Mouse (Mus musculus) hindbrain, embryonic 15.5 days (tissue): ENCODE data around the gene Dusp8. TPM values are rescaled to one million over a fixed set of nuclear protein-coding genes. Genes with fewer than 3 reads are reported as not detected.
A peak's percentile ranks its signal among the peaks of the same experiment; 100 is the strongest.

Experiments
- ATAC-seq: fragments of 200-750 bp; cut with Nextera tagmentation; 2 replicates; pipeline ENCODE4 v1.8.0; 2017; ENCODE audit warnings: low read depth, moderate number of reproducible peaks, moderate TSS enrichment; ENCODE audit not compliant: low FRiP score
- H3K27ac ChIP-seq: fragments of 300-500 bp; sonication (generic); replicated peaks from 2 replicates; pipeline ENCODE4 v1.5.1; 2015; ENCODE audit warnings: mild to moderate bottlenecking, inconsistent platforms
- H3K27me3 ChIP-seq: fragments of 300-500 bp; sonication (generic); 2 replicates; pipeline ENCODE4 v1.6.1; 2015; ENCODE audit warnings: control low read depth, inconsistent platforms
- H3K36me3 ChIP-seq: fragments of 300-500 bp; sonication (generic); 2 replicates; pipeline ENCODE4 v1.6.1; 2015; ENCODE audit warnings: control low read depth, inconsistent platforms
- H3K4me1 ChIP-seq: fragments of 300-500 bp; sonication (generic); replicated peaks from 2 replicates; pipeline ENCODE4 v1.6.1; 2015; ENCODE audit warnings: control low read depth, inconsistent platforms
- H3K4me2 ChIP-seq: fragments of 300-500 bp; sonication (generic); 2 replicates; pipeline ENCODE4 v1.6.1; 2015; ENCODE audit warnings: moderate library complexity, mild to moderate bottlenecking, inconsistent platforms
- H3K4me3 ChIP-seq: fragments of 300-500 bp; sonication (generic); 2 replicates; pipeline ENCODE4 v1.5.1; 2015; ENCODE audit warnings: mild to moderate bottlenecking, inconsistent platforms
- H3K9ac ChIP-seq: fragments of 300-500 bp; sonication (generic); 2 replicates; pipeline ENCODE4 v1.6.1; 2015; ENCODE audit warnings: inconsistent platforms
- H3K9me3 ChIP-seq: fragments of 300-500 bp; sonication (generic); 2 replicates; pipeline ENCODE4 v1.6.1; 2016; ENCODE audit warnings: control low read depth, inconsistent platforms
- WGBS: fragments of 180-500 bp; shearing (Covaris S2); methylation state at CpG from one replicate; pipeline ENCODE4 v1.1.7; 2015; 5-methylcytosine and 5-hydroxymethylcytosine counted together
- polyA plus RNA-seq: library from polyadenylated mRNA; unstranded; fragments of >200 nt; fragmentation: Nextera tagmentation; extraction: Ambion mirVana; gene quantifications from 2 replicates; pipeline ENCODE4 v1.2.1, GENCODE M21; 2015

The Dusp8 gene
- polyA plus RNA-seq, 1 experiment from 2014 or later, result 134 TPM

- Histone ChIP-seq H3K27me3 (0 out of 2 replicates have a peak, but pooled peaks cover 4% of the 10 kb centered on the region), H3K4me2 (peak within 1 kb of the TSS; percentile 88), H3K4me1 (peaks cover 25% of the 10 kb centered on the region), H3K4me3 (peak within 1 kb of the TSS; percentile 98), H3K36me3 (no peaks in the 10 kb centered on the region), H3K9ac (peak within 1 kb of the TSS; percentile 85), H3K27ac (peak within 1 kb of the TSS; percentile 83), H3K9me3 (no peaks in the 10 kb centered on the region)
- ATAC-seq, result peak; percentile 95
- WGBS, result under 1% methylated on average over 49 of the region's 49 CpGs
Measured at GRCm38 (mm10) chr7:142060931-142061565, 34.6 kb downstream of the Dusp8 start, which contains the start of gene Mob2. Gene Mob2 (minus strand): TSS chr7:142061065.

DNA sequence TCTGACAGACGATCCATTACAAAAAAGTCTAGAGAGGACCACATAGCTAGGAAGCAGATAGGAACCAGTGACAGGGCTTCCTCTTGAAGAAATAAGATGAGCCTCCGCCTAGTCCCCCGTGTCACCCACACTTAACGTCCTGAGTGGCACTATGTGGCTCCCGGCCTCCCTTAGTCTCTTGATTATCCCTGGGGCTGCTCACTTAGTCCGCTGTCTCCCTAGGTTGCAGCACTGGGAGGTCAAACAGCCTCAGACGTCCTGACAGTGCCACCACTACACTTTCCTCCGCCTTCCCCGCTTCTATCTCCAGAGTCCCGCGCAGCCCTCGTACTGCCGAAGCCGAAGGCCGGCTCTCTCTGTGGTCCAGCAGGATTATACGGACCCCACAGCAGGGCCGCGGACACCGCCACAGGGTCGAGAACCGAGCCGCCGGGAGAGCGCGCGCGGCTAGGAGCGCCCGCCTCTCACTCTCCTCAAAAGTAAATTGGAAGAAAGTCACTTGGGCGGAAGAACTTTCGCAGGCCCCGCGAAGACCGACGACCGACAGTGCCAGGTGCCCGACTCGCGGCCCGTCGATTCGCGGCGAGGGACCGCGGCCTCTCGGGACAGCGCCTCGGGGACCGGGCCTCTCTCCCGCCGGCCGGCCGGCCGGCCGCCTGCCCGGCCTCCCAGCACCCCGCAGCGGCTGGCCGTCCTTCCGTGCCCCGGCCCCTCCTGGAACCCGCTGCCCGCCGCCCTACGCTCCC, 35.3 kb downstream of the Dusp8 start:
- peak overlapping the region; percentile 98 for H3K4me3 ChIP-seq
- ATAC-seq, result peak; percentile 27
- peak overlapping the region; percentile 85 for H3K9ac ChIP-seq
- no peaks in the 10 kb centered on the region for H3K9me3 ChIP-seq
- 2% methylated on average over 41 of the region's 66 CpGs for WGBS
- H3K27me3 ChIP-seq, result 0 out of 2 replicates have a peak, but pooled peaks cover 4% of the 10 kb centered on the region
- peak overlapping the region; percentile 88 for H3K4me2 ChIP-seq
- peak overlapping the region; percentile 83 for H3K27ac ChIP-seq
- H3K4me1 ChIP-seq, result peaks cover 25% of the 10 kb centered on the region
- no peaks in the 10 kb centered on the region for H3K36me3 ChIP-seq

GRCm38 (mm10) chr7:142059024-142059423, 36.6 kb downstream of the Dusp8 start:
- H3K4me3 ChIP-seq, result no peak overlapping the region
- H3K4me2 ChIP-seq, result no peak overlapping the region
- H3K9me3 ChIP-seq, result no peaks in the 10 kb centered on the region
- H3K9ac ChIP-seq, result no peak overlapping the region
- H3K36me3 ChIP-seq, result no peaks in the 10 kb centered on the region
- no peak for ATAC-seq
- no peaks in the 10 kb centered on the region for H3K27me3 ChIP-seq
- H3K4me1 ChIP-seq, result peaks cover 25% of the 10 kb centered on the region
- no peak overlapping the region for H3K27ac ChIP-seq
- WGBS, result 69% methylated on average over 2 of the region's 2 CpGs

GRCm38 (mm10) chr7:142057121-142057520, 38.5 kb downstream of the Dusp8 start:
- H3K4me3 ChIP-seq, result no peak overlapping the region
- H3K4me2 ChIP-seq, result no peak overlapping the region
- H3K9me3 ChIP-seq, result no peaks in the 10 kb centered on the region
- no peaks in the 10 kb centered on the region for H3K27me3 ChIP-seq
- H3K36me3 ChIP-seq, result no peaks in the 10 kb centered on the region
- no peak overlapping the region for H3K27ac ChIP-seq
- H3K4me1 ChIP-seq, result peaks cover 25% of the 10 kb centered on the region
- ATAC-seq, result no peak
- no peak overlapping the region for H3K9ac ChIP-seq
- WGBS, result 97% methylated on average over 1 of the region's 1 CpGs

DNA sequence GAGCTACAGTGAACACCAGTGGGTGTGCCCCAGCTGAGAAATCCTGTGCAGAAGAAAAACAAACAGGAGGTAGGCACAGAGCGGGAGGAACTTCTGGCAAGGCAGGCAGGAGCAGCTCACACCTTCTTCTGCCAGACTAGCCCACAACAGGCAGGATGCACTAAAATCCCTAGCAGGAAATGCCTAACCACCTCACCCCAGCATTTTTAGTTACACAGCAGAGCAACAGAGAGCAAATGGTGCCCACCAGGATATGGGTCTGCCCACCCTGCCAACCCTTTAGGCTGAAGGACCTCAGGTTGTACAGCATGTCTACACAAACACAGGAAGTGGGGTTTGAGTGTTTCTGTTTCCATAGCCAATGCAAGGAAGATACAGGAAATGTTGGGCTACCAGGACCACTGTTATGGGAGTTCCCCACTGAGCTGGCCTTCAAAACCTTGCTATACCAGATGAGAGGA, 39.0 kb downstream of the Dusp8 start:
- Histone ChIP-seq H3K36me3 (no peaks in the 10 kb centered on the region), H3K27ac (no peak overlapping the region), H3K4me2 (no peak overlapping the region), H3K27me3 (no peaks in the 10 kb centered on the region), H3K4me1 (peaks cover 24% of the 10 kb centered on the region), H3K4me3 (no peak overlapping the region), H3K9ac (no peak overlapping the region), H3K9me3 (no peaks in the 10 kb centered on the region)
- no peak for ATAC-seq
- 81% methylated on average over 1 of the region's 1 CpGs for WGBS

GRCm38 (mm10) chr7:142055431-142055830, 40.2 kb downstream of the Dusp8 start:
- H3K4me1 ChIP-seq, result peaks cover 19% of the 10 kb centered on the region
- no peak overlapping the region for H3K4me3 ChIP-seq
- H3K4me2 ChIP-seq, result no peak overlapping the region
- 89% methylated on average over 3 of the region's 3 CpGs for WGBS
- ATAC-seq, result no peak
- H3K27me3 ChIP-seq, result no peaks in the 10 kb centered on the region
- no peaks in the 10 kb centered on the region for H3K9me3 ChIP-seq
- H3K27ac ChIP-seq, result no peak overlapping the region
- H3K9ac ChIP-seq, result no peak overlapping the region
- no peaks in the 10 kb centered on the region for H3K36me3 ChIP-seq

- no peak overlapping the region for H3K27ac ChIP-seq
- H3K4me3 ChIP-seq, result no peak overlapping the region
- no peak overlapping the region for H3K4me2 ChIP-seq
- H3K4me1 ChIP-seq, result no peaks in the 10 kb centered on the region
- H3K27me3 ChIP-seq, result no peaks in the 10 kb centered on the region
- H3K36me3 ChIP-seq, result no peaks in the 10 kb centered on the region
- H3K9me3 ChIP-seq, result no peaks in the 10 kb centered on the region
- no peak for ATAC-seq
- H3K9ac ChIP-seq, result no peak overlapping the region
Measured at GRCm38 (mm10) chr7:142050536-142050935, 45.1 kb downstream of the Dusp8 start.

GRCm38 (mm10) chr7:142045932-142046331, 49.7 kb downstream of the Dusp8 start:
- no peak for ATAC-seq
- Histone ChIP-seq H3K9ac (no peak overlapping the region), H3K4me1 (no peaks in the 10 kb centered on the region), H3K4me2 (no peak overlapping the region), H3K27me3 (no peaks in the 10 kb centered on the region), H3K4me3 (no peak overlapping the region), H3K27ac (no peak overlapping the region), H3K36me3 (no peaks in the 10 kb centered on the region), H3K9me3 (no peaks in the 10 kb centered on the region)
- 88% methylated on average over 1 of the region's 1 CpGs for WGBS

DNA sequence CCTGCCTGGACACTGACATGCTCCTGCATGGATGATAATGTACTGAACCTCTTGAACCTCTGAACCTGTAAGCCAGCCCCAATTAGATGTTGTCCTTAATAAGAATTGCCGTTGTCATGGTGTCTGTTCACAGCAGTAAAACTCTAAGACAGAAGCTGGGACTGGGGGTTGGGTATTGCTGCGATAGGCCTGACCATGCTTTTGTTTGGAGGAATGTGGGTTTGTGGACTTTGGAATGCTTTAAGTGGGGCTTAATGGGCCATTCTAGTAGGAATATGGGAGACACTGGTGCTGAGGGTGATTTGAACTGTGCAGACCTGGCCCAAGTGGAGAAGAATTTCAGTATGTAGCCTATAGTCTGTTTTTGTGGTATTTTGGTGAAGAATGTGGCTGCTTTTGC, 50.3 kb downstream of the Dusp8 start:
- Histone ChIP-seq H3K27ac (no peak overlapping the region), H3K36me3 (no peaks in the 10 kb centered on the region), H3K4me3 (no peak overlapping the region), H3K4me2 (no peak overlapping the region), H3K9ac (no peak overlapping the region), H3K27me3 (no peaks in the 10 kb centered on the region), H3K4me1 (no peaks in the 10 kb centered on the region), H3K9me3 (no peaks in the 10 kb centered on the region)
- no peak for ATAC-seq
- 28% methylated on average over 2 of the region's 2 CpGs for WGBS

- H3K4me2 ChIP-seq, result no peak overlapping the region
- H3K27ac ChIP-seq, result no peak overlapping the region
- no peaks in the 10 kb centered on the region for H3K36me3 ChIP-seq
- H3K9ac ChIP-seq, result no peak overlapping the region
- no peaks in the 10 kb centered on the region for H3K9me3 ChIP-seq
- H3K27me3 ChIP-seq, result no peaks in the 10 kb centered on the region
- no peak for ATAC-seq
- no peaks in the 10 kb centered on the region for H3K4me1 ChIP-seq
- whole genome bisulfite sequencing, result 95% methylated on average over 3 of the region's 3 CpGs
- no peak overlapping the region for H3K4me3 ChIP-seq
Measured at GRCm38 (mm10) chr7:142040756-142041155, 54.9 kb downstream of the Dusp8 start.

- no peaks in the 10 kb centered on the region for H3K36me3 ChIP-seq
- no peaks in the 10 kb centered on the region for H3K27me3 ChIP-seq
- H3K27ac ChIP-seq, result no peak overlapping the region
- no peak overlapping the region for H3K4me2 ChIP-seq
- H3K9me3 ChIP-seq, result no peaks in the 10 kb centered on the region
- no peak overlapping the region for H3K4me3 ChIP-seq
- WGBS, result 70% methylated on average over 4 of the region's 4 CpGs
- H3K9ac ChIP-seq, result no peak overlapping the region
- ATAC-seq, result peak; percentile 72; the same call in 1 of the 2 replicates
- no peaks in the 10 kb centered on the region for H3K4me1 ChIP-seq
Measured at GRCm38 (mm10) chr7:142037553-142038170, 58.0 kb downstream of the Dusp8 start.
